Mouse (Mus musculus): ENCODE measurements around the gene Tspan13. TPM values are rescaled to one million over a fixed set of nuclear protein-coding genes. Genes with fewer than 3 reads are reported as not detected.

The Tspan13 gene
- polyA plus RNA-seq, 1 experiment = 168 TPM

- TF ChIP-seq CTCF (IDR thresholded peaks at IDR 0.05; ENCODE audit: extremely low read depth, insufficient read depth, low read length) = no peak
- TF ChIP-seq POLR2A (IDR thresholded peaks at IDR 0.05; ENCODE audit: extremely low read depth, insufficient read depth, low read length) = no peak
- Histone ChIP-seq H3K27ac (ENCODE audit: insufficient read depth, low read length) (no peak overlapping the region), H3K4me3 (ENCODE audit: insufficient read depth, low read length) (no peak overlapping the region), H3K4me1 (ENCODE audit: control insufficient read depth, insufficient read depth, low read length) (no peaks in the 10 kb centered on the region; the same call in 1 of the 2 replicates)
Measured at GRCm38 (mm10) chr12:36019572-36019971, 22.7 kb downstream of the Tspan13 start.

- Histone ChIP-seq H3K4me3 (ENCODE audit: insufficient read depth, low read length) (no peak overlapping the region), H3K27ac (ENCODE audit: insufficient read depth, low read length) (no peak overlapping the region), H3K4me1 (ENCODE audit: control insufficient read depth, insufficient read depth, low read length) (no peaks in the 10 kb centered on the region)
- TF ChIP-seq POLR2A (IDR thresholded peaks at IDR 0.05; ENCODE audit: extremely low read depth, insufficient read depth, low read length) = no peak
- TF ChIP-seq CTCF (IDR thresholded peaks at IDR 0.05; ENCODE audit: extremely low read depth, insufficient read depth, low read length) = peak; percentile 11; the same call in 1 of the 2 replicates
Measured at GRCm38 (mm10) chr12:36017791-36018190, 24.5 kb downstream of the Tspan13 start.

- H3K4me3 ChIP-seq (ENCODE audit: insufficient read depth, low read length) = no peak overlapping the region
- H3K4me1 ChIP-seq (ENCODE audit: control insufficient read depth, insufficient read depth, low read length) = no peaks in the 10 kb centered on the region
- TF ChIP-seq CTCF (IDR thresholded peaks at IDR 0.05; ENCODE audit: extremely low read depth, insufficient read depth, low read length) (no peak), POLR2A (IDR thresholded peaks at IDR 0.05; ENCODE audit: extremely low read depth, insufficient read depth, low read length) (no peak)
- no peak overlapping the region for H3K27ac ChIP-seq (ENCODE audit: insufficient read depth, low read length)
Measured at GRCm38 (mm10) chr12:36013216-36013910, 28.9 kb downstream of the Tspan13 start.

DNA sequence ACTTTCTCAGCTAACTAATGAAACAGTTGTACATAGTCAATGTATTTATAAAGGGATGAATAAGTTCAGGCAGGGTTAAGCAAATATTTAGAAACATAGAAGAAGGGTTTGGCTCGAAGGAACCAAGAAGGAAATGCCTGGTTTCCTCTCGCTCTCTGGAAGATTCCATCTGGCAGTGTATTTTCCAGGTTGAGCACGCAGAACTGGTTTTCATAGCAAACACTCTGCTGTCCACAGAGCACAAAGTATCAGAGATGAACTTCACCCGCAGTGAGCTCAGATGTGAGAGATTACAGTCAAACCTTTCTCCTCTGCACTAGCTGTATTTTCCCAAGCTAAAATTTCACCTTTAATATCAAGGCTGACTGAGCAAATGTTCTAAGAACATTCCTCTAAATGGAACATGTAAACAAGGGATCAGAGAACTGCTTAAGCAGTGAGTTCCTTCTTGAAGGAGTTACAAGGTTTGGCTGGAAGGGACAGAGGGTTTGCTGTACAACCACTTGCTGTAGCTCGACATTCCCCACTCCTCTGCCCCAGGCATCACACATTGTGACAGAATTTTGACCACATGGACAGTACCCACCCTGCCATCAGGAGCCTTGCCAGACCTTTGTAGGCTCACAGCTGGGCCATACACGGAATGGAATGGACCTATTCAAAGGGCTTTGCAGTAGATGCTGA is 33.8 kb downstream of the Tspan13 start:
- H3K4me1 ChIP-seq (ENCODE audit: control insufficient read depth, insufficient read depth, low read length) = no peaks in the 10 kb centered on the region
- TF ChIP-seq POLR2A (IDR thresholded peaks at IDR 0.05; ENCODE audit: extremely low read depth, insufficient read depth, low read length) (no peak), CTCF (IDR thresholded peaks at IDR 0.05; ENCODE audit: extremely low read depth, insufficient read depth, low read length) (no peak)

GRCm38 (mm10) chr12:36007581-36007980 is 34.7 kb downstream of the Tspan13 start:
- Histone ChIP-seq H3K4me3 (ENCODE audit: insufficient read depth, low read length) (no peak overlapping the region), H3K4me1 (ENCODE audit: control insufficient read depth, insufficient read depth, low read length) (no peaks in the 10 kb centered on the region), H3K27ac (ENCODE audit: insufficient read depth, low read length) (no peak overlapping the region)
- no peak for TF ChIP-seq POLR2A (IDR thresholded peaks at IDR 0.05; ENCODE audit: extremely low read depth, insufficient read depth, low read length)
- no peak for TF ChIP-seq CTCF (IDR thresholded peaks at IDR 0.05; ENCODE audit: extremely low read depth, insufficient read depth, low read length)

More for the DNA sequence above, 33.8 kb downstream of the Tspan13 start:
- Histone ChIP-seq H3K4me3 (ENCODE audit: insufficient read depth, low read length) (no peak overlapping the region), H3K27ac (ENCODE audit: insufficient read depth, low read length) (no peak overlapping the region)

DNA sequence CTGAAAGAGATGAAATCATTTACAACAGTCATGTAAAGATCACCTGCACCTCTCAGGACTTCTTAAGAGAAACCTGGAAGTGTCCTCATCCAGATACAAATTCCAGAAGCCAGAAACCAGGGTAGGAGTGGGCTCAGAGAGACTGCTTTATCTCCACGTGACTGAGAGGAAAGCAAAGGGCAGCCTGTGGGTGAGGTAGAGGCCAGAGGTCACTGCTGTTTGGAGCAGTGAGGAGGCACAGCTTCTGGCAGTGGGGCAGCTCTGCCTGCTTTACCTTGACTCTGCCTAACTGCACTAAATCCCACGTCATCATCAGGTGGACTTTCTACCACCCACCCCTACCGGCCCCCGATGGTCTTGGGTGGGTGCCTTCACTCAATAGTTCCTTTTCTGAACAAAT is 37.6 kb downstream of the Tspan13 start:
- H3K4me3 ChIP-seq (ENCODE audit: insufficient read depth, low read length) = no peak overlapping the region
- H3K27ac ChIP-seq (ENCODE audit: insufficient read depth, low read length) = no peak overlapping the region
- TF ChIP-seq POLR2A (IDR thresholded peaks at IDR 0.05; ENCODE audit: extremely low read depth, insufficient read depth, low read length) (no peak), CTCF (IDR thresholded peaks at IDR 0.05; ENCODE audit: extremely low read depth, insufficient read depth, low read length) (no peak)
- H3K4me1 ChIP-seq (ENCODE audit: control insufficient read depth, insufficient read depth, low read length) = no peaks in the 10 kb centered on the region

- H3K4me1 ChIP-seq (ENCODE audit: control insufficient read depth, insufficient read depth, low read length) = peaks cover 2% of the 10 kb centered on the region
- peak; percentile 51; the same call in 1 of the 2 replicates for TF ChIP-seq CTCF (IDR thresholded peaks at IDR 0.05; ENCODE audit: extremely low read depth, insufficient read depth, low read length)
- TF ChIP-seq POLR2A (IDR thresholded peaks at IDR 0.05; ENCODE audit: extremely low read depth, insufficient read depth, low read length) = no peak
- H3K4me3 ChIP-seq (ENCODE audit: insufficient read depth, low read length) = no peak overlapping the region
- no peak overlapping the region for H3K27ac ChIP-seq (ENCODE audit: insufficient read depth, low read length)
Measured at GRCm38 (mm10) chr12:35995799-35996198, 46.5 kb downstream of the Tspan13 start.

- no peak overlapping the region for H3K4me3 ChIP-seq (ENCODE audit: insufficient read depth, low read length)
- TF ChIP-seq CTCF (IDR thresholded peaks at IDR 0.05; ENCODE audit: extremely low read depth, insufficient read depth, low read length) (no peak), POLR2A (IDR thresholded peaks at IDR 0.05; ENCODE audit: extremely low read depth, insufficient read depth, low read length) (no peak)
- H3K27ac ChIP-seq (ENCODE audit: insufficient read depth, low read length) = no peak overlapping the region
- H3K4me1 ChIP-seq (ENCODE audit: control insufficient read depth, insufficient read depth, low read length) = peaks cover 2% of the 10 kb centered on the region
Measured at GRCm38 (mm10) chr12:35994098-35994497, 48.2 kb downstream of the Tspan13 start.

- H3K4me3 ChIP-seq (ENCODE audit: insufficient read depth, low read length) = no peak overlapping the region
- H3K4me1 ChIP-seq (ENCODE audit: control insufficient read depth, insufficient read depth, low read length) = peaks cover 2% of the 10 kb centered on the region
- TF ChIP-seq CTCF (IDR thresholded peaks at IDR 0.05; ENCODE audit: extremely low read depth, insufficient read depth, low read length) = no peak
- no peak for TF ChIP-seq POLR2A (IDR thresholded peaks at IDR 0.05; ENCODE audit: extremely low read depth, insufficient read depth, low read length)
- no peak overlapping the region for H3K27ac ChIP-seq (ENCODE audit: insufficient read depth, low read length)
Measured at GRCm38 (mm10) chr12:35993583-35993982, 48.7 kb downstream of the Tspan13 start.

DNA sequence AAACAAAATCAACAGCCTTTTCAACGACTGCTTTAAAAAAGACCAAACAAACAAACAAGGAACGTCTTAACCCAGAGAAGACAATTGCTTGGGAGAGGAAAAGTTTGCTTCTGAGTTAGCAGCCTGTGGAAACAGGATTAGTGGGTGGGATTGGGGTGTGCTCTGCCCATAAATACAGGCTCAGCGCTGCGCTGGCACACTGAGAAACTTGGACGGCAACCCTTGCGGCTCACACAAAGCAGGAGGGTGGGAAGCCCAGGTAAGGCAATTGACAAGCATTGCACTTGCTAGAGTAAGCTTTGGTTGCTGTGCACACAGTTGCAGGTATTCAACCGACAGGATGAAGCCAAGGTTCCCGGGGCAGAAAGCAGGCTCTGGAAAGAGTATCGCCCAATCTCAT is 49.6 kb downstream of the Tspan13 start, which contains the start of gene Agr2:
Gene Agr2 (plus strand): TSS at position 197 of the 400 bp plus-strand sequence.
- Histone ChIP-seq H3K27ac (ENCODE audit: insufficient read depth, low read length) (no peak within 1 kb of the TSS), H3K4me1 (ENCODE audit: control insufficient read depth, insufficient read depth, low read length) (peaks cover under 1% of the 10 kb centered on the region; the same call in 1 of the 2 replicates), H3K4me3 (ENCODE audit: insufficient read depth, low read length) (no peak within 1 kb of the TSS)
- TF ChIP-seq POLR2A (IDR thresholded peaks at IDR 0.05; ENCODE audit: extremely low read depth, insufficient read depth, low read length) (no peak), CTCF (IDR thresholded peaks at IDR 0.05; ENCODE audit: extremely low read depth, insufficient read depth, low read length) (no peak)
